Mouse (Mus musculus): ENCODE measurements at regions not wholly inside any gene's neighbourhood (a gene's known extent, or its start where the extent isn't known, plus 50 kb on each side); places are given as distances from the start of the nearest gene placed in this dataset.

DNA sequence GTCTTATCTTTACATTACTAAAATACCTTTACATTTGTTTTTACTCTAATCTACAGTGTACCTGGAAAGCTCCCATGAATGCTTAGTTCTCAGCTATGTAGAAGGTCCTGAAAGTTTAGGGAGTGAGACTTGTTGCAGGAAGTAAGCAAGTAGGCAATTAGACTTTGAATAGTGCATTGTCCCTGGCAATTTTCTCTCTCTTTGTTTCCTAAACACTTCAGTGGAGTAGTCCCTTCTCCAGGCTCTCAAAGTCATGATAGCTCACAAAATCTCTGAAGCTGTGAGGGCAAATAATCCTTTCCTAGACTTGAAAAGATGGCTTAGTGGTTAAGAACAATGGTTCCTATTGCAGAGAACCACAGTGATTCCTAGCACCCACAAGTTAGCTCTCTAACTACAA, 495.2 kb upstream of the 1700015G11Rik start:
- no peak for TF ChIP-seq CTCF (IDR thresholded peaks at IDR 0.05; ENCODE audit: low read depth)
- TF ChIP-seq EP300 (IDR thresholded peaks at IDR 0.05; ENCODE audit: low read depth), result no peak
